Mouse (Mus musculus) lung, postnatal 0 days (tissue): ENCODE measurements around the gene Elavl4. TPM values are rescaled to one million over a fixed set of nuclear protein-coding genes. Genes with fewer than 3 reads are reported as not detected.

Source experiments
- ATAC-seq: fragments of 200-750 bp; cut with Nextera tagmentation; 2 replicates; pipeline ENCODE4 v1.8.0; 2017; ENCODE audit warnings: moderate library complexity
- DNase-seq: peaks from one replicate; pipeline ENCODE4 v3.0.0-alpha.2; 2016; ENCODE audit warnings: low spot score
- H3K27ac ChIP-seq: fragments of 300-500 bp; sonication (generic); 2 replicates; pipeline ENCODE4 v1.5.1; 2014; ENCODE audit warnings: antibody characterized with exemption, mild to moderate bottlenecking, low read length, mixed read lengths
- H3K27me3 ChIP-seq: fragments of 300-500 bp; sonication (generic); replicated peaks from 2 replicates; pipeline ENCODE4 v1.6.1; 2014; ENCODE audit warnings: low read length, mixed read lengths; ENCODE audit not compliant: insufficient read depth
- H3K36me3 ChIP-seq: fragments of 300-500 bp; sonication (generic); 2 replicates; pipeline ENCODE4 v1.6.1; 2014; ENCODE audit warnings: low read length, mixed read lengths; ENCODE audit not compliant: insufficient read depth
- H3K4me1 ChIP-seq: fragments of 300-500 bp; sonication (generic); 2 replicates; pipeline ENCODE4 v1.6.1; 2014; ENCODE audit warnings: antibody characterized with exemption, low read depth, low read length, mixed read lengths; ENCODE audit not compliant: insufficient read depth
- H3K4me2 ChIP-seq: fragments of 300-500 bp; sonication (generic); replicated peaks from 2 replicates; pipeline ENCODE4 v1.6.1; 2014; ENCODE audit warnings: low read depth, mild to moderate bottlenecking, low read length, moderate library complexity, mixed read lengths
- H3K4me3 ChIP-seq: fragments of 300-500 bp; sonication (generic); 2 replicates; pipeline ENCODE4 v1.5.1; 2014; ENCODE audit warnings: low read depth, low read length
- H3K9ac ChIP-seq: fragments of 300-500 bp; sonication (generic); replicated peaks from 2 replicates; pipeline ENCODE4 v1.6.1; 2014; ENCODE audit warnings: low read depth, mild to moderate bottlenecking
- H3K9me3 ChIP-seq: fragments of 300-500 bp; sonication (generic); 2 replicates; pipeline ENCODE4 v1.6.1; 2016; ENCODE audit warnings: low read length, mixed read lengths
- CTCF ChIP-seq: IDR thresholded peaks from 2 replicates; pipeline ENCODE4 v1.5.1; 2016; ENCODE audit warnings: antibody characterized with exemption, mild to moderate bottlenecking
- EP300 ChIP-seq: IDR thresholded peaks from 2 replicates; pipeline ENCODE4 v1.6.1; 2016; ENCODE audit warnings: antibody characterized with exemption, mild to moderate bottlenecking, control low read depth
- WGBS: fragments of 180-500 bp; shearing (Covaris S2); extraction: QIAGEN DNeasy Blood & Tissue Kit; methylation state at CpG from one replicate; pipeline ENCODE4 v1.1.7; 2014; 5-methylcytosine and 5-hydroxymethylcytosine counted together
- polyA plus RNA-seq: library from polyadenylated mRNA; unstranded; fragments of >200 nt; fragmentation: Nextera tagmentation; extraction: Ambion mirVana; gene quantifications from 2 replicates; pipeline ENCODE4 v1.2.1, GENCODE M21; 2015

Gene Elavl4
- polyA plus RNA-seq, 1 experiment from 2014 or later: 0.16 TPM

DNA sequence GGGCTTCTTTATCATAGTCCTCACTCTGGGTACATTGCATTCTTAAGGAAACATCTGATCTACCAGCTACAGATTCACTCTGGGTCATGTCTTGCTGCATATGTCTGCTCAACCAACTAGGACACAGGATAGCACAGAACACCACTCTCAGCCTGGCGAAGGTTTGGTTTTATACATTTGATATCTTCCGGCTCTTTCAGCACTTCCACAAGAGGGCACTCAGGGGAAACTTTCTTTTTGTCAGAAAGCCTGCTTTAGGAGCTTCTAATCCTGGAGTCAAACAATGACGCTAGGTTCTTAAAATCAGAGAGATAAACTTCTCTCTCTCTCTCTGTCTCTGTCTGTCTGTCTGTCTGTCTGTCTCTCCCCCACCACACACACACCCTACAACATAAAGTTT is 27.8 kb downstream of the Elavl4 start:
- WGBS: 42% methylated on average over 3 of the region's 3 CpGs
- TF ChIP-seq EP300: no peak
- TF ChIP-seq CTCF: no peak
- Histone ChIP-seq H3K9me3 (no peaks in the 10 kb centered on the region), H3K27me3 (no peaks in the 10 kb centered on the region), H3K36me3 (no peaks in the 10 kb centered on the region), H3K27ac (no peak overlapping the region), H3K4me3 (no peak overlapping the region), H3K9ac (no peak overlapping the region), H3K4me2 (no peak overlapping the region), H3K4me1 (no peaks in the 10 kb centered on the region)
- no peak for ATAC-seq
- DNase-seq: no peak

- no peak for DNase-seq
- H3K4me2 ChIP-seq: no peak overlapping the region
- no peaks in the 10 kb centered on the region for H3K4me1 ChIP-seq
- H3K4me3 ChIP-seq: no peak overlapping the region
- H3K9ac ChIP-seq: no peak overlapping the region
- H3K36me3 ChIP-seq: no peaks in the 10 kb centered on the region
- H3K9me3 ChIP-seq: no peaks in the 10 kb centered on the region
- WGBS: 14% methylated on average over 1 of the region's 1 CpGs
- H3K27me3 ChIP-seq: no peaks in the 10 kb centered on the region
- TF ChIP-seq EP300 (no peak), CTCF (no peak)
- no peak for ATAC-seq
- H3K27ac ChIP-seq: no peak overlapping the region
These were observed 39.6 kb downstream of the Elavl4 start for GRCm38 (mm10) chr4:110312126-110312525.

- no peak overlapping the region for H3K4me3 ChIP-seq
- WGBS: 69% methylated on average over 5 of the region's 5 CpGs
- TF ChIP-seq CTCF: no peak
- no peak for TF ChIP-seq EP300
- DNase-seq (no peak), ATAC-seq (no peak)
- H3K9ac ChIP-seq: no peak overlapping the region
- H3K9me3 ChIP-seq: no peaks in the 10 kb centered on the region
- no peaks in the 10 kb centered on the region for H3K27me3 ChIP-seq
- no peak overlapping the region for H3K27ac ChIP-seq
- no peak overlapping the region for H3K4me2 ChIP-seq
- no peaks in the 10 kb centered on the region for H3K4me1 ChIP-seq
- no peaks in the 10 kb centered on the region for H3K36me3 ChIP-seq
These were observed 44.7 kb downstream of the Elavl4 start for GRCm38 (mm10) chr4:110306972-110307371.

DNA sequence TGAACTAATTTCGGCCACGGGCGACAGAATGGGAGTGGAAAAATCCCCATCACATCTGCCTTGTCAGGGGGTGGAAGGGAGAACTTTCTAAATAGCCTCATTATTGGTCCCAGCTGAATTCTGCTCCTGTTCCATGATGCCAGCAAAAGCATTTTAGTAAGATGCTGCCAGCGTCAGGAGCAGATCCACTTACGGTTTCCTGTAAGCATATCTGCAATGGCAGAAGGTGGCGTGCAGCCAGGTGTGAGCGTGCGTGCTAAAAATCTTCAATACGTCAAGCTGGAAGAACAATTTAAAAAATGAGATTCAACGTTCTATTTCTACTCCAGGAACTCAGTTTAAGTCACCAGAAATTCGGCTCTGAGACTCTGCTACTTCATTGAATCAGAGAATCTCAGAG is 45.1 kb downstream of the Elavl4 start:
- no peaks in the 10 kb centered on the region for H3K4me1 ChIP-seq
- 80% methylated on average over 11 of the region's 11 CpGs for WGBS
- no peak for ATAC-seq

GRCm38 (mm10) chr4:110295793-110296192 is 55.9 kb downstream of the Elavl4 start:
- 75% methylated on average over 3 of the region's 3 CpGs for WGBS
- Histone ChIP-seq H3K27me3 (no peaks in the 10 kb centered on the region), H3K36me3 (no peaks in the 10 kb centered on the region), H3K9ac (no peak overlapping the region), H3K4me3 (no peak overlapping the region), H3K9me3 (no peaks in the 10 kb centered on the region), H3K27ac (no peak overlapping the region), H3K4me1 (no peaks in the 10 kb centered on the region), H3K4me2 (no peak overlapping the region)
- ATAC-seq: no peak
- DNase-seq: no peak
- no peak for TF ChIP-seq EP300
- TF ChIP-seq CTCF: no peak

More for the DNA sequence above, 45.1 kb downstream of the Elavl4 start:
- H3K27ac ChIP-seq: no peak overlapping the region
- no peaks in the 10 kb centered on the region for H3K9me3 ChIP-seq
- no peak for DNase-seq
- no peak overlapping the region for H3K9ac ChIP-seq
- no peaks in the 10 kb centered on the region for H3K36me3 ChIP-seq
- no peak overlapping the region for H3K4me2 ChIP-seq
- H3K4me3 ChIP-seq: no peak overlapping the region
- H3K27me3 ChIP-seq: no peaks in the 10 kb centered on the region
- TF ChIP-seq EP300: no peak
- TF ChIP-seq CTCF: no peak

- ATAC-seq: no peak
- TF ChIP-seq EP300 (no peak), CTCF (no peak)
These were observed 58.5 kb downstream of the Elavl4 start for GRCm38 (mm10) chr4:110293238-110293637.

DNA sequence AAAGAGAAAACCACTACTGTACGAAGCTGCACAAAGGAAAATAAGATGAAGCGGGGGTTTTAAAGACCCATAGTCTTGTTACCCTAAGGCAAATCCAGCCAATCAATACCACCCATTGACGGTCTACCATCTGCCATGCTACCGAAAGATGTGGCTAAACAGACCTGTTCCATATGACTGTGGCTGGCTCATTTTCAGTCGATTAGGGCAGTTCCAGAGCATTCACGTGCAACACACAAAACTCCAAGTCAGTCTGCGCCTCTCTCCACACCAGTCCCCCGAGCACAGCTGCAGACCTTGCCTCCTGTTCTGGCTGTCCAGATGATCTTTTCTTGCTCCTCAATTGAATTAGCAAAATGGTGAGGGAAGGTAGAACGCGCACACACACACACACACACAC is 59.2 kb downstream of the Elavl4 start:
- Histone ChIP-seq H3K27ac (no peak overlapping the region), H3K4me1 (no peaks in the 10 kb centered on the region), H3K9me3 (no peaks in the 10 kb centered on the region), H3K27me3 (no peaks in the 10 kb centered on the region), H3K4me2 (no peak overlapping the region), H3K36me3 (no peaks in the 10 kb centered on the region), H3K9ac (no peak overlapping the region), H3K4me3 (no peak overlapping the region)
- TF ChIP-seq EP300 (no peak), CTCF (no peak)
- ATAC-seq (no peak), DNase-seq (no peak)
- 85% methylated on average over 10 of the region's 10 CpGs for WGBS

More at GRCm38 (mm10) chr4:110293238-110293637, 58.5 kb downstream of the Elavl4 start:
- no peak for DNase-seq
- Histone ChIP-seq H3K9me3 (no peaks in the 10 kb centered on the region), H3K27ac (no peak overlapping the region), H3K27me3 (no peaks in the 10 kb centered on the region), H3K9ac (no peak overlapping the region), H3K4me2 (no peak overlapping the region), H3K36me3 (no peaks in the 10 kb centered on the region), H3K4me1 (no peaks in the 10 kb centered on the region), H3K4me3 (no peak overlapping the region)
- 50% methylated on average over 5 of the region's 5 CpGs for WGBS
